Mouse (Mus musculus) erythroblast, embryonic 14.5 days (primary cell): Measurements from ENCODE around the gene Gm13285.

Experiments used
- GATA1 ChIP-seq: IDR thresholded peaks from 2 replicates; pipeline ENCODE4 v1.6.1; 2012; ENCODE audit warnings: low read length, inconsistent platforms, mixed read lengths
- TAL1 ChIP-seq: IDR thresholded peaks from 3 replicates; pipeline ENCODE4 v1.6.1; 2012; ENCODE audit warnings: low read length, inconsistent platforms, mixed read lengths

GRCm38 (mm10) chr4:88838828-88839227, 39.4 kb downstream of the Gm13285 start:
- no peak for TF ChIP-seq GATA1
- TF ChIP-seq TAL1 = no peak
